Mouse (Mus musculus) 416B (cell line): ENCODE measurements at regions not wholly inside any gene's neighbourhood (a gene's known extent, or its start where the extent isn't known, plus 50 kb on each side); places are given as distances from the start of the nearest gene placed in this dataset.

Source experiments
- DNase-seq: peaks from one replicate; pipeline ENCODE4 v3.0.0; 2011; ENCODE audit warnings: low read depth

GRCm38 (mm10) chr2:95232135-95232772 lies 794.3 kb upstream of the Api5 start:
- DNase-seq = peak; percentile 57

GRCm38 (mm10) chr2:95231739-95232134 lies 793.8 kb upstream of the Api5 start:
- no peak for DNase-seq

- peak; percentile 62 for DNase-seq
Measured at GRCm38 (mm10) chr2:95229386-95229785, 791.5 kb upstream of the Api5 start.

- DNase-seq = no peak
Measured at GRCm38 (mm10) chr2:95210216-95210941, 772.4 kb upstream of the Api5 start.
